Mouse (Mus musculus): Measurements from ENCODE around the gene Atf2.
"Not testable (repeated sequence)": the region's sequence is repeated elsewhere in the genome, so short reads cannot be mapped to it uniquely, and the experiment has no call there.

Atf2 gene

GRCm38 (mm10) chr2:73892464-73893296 is at the start of gene Atf2:
Gene Atf2 (minus strand): TSS chr2:73892639.
- peak; percentile 100 for DNase-seq (ENCODE audit: low read depth)

GRCm38 (mm10) chr2:73941281-73941680 is 48.8 kb upstream of the Atf2 start:
- no peak for DNase-seq (ENCODE audit: low read depth)

GRCm38 (mm10) chr2:73940471-73940870 is 48.0 kb upstream of the Atf2 start:
- no peak for DNase-seq (ENCODE audit: low read depth)

- DNase-seq (ENCODE audit: low read depth): no peak
Measured at GRCm38 (mm10) chr2:73938896-73939295, 46.5 kb upstream of the Atf2 start.

- peak; percentile 32 for DNase-seq (ENCODE audit: low read depth)
Measured at GRCm38 (mm10) chr2:73932676-73933313, 40.4 kb upstream of the Atf2 start.

GRCm38 (mm10) chr2:73927711-73928110 is 35.3 kb upstream of the Atf2 start:
- no peak for DNase-seq (ENCODE audit: low read depth)

GRCm38 (mm10) chr2:73925539-73925938 is 33.1 kb upstream of the Atf2 start:
- no peak for DNase-seq (ENCODE audit: low read depth)

GRCm38 (mm10) chr2:73925089-73925488 is 32.6 kb upstream of the Atf2 start:
- DNase-seq (ENCODE audit: low read depth): peak; percentile 89

- DNase-seq (ENCODE audit: low read depth): no peak
Measured at GRCm38 (mm10) chr2:73919642-73920041, 27.2 kb upstream of the Atf2 start.

- peak; percentile 36 for DNase-seq (ENCODE audit: low read depth)
Measured at GRCm38 (mm10) chr2:73912264-73912663, 19.8 kb upstream of the Atf2 start.

- peak; percentile 95 for DNase-seq (ENCODE audit: low read depth)
Measured at GRCm38 (mm10) chr2:73911175-73911700, 18.8 kb upstream of the Atf2 start, which contains the start of gene Atp5g3. Gene Atp5g3 (minus strand): TSS chr2:73911326.

GRCm38 (mm10) chr2:73910571-73911174 is 18.2 kb upstream of the Atf2 start:
- peak; percentile 66 for DNase-seq (ENCODE audit: low read depth)

GRCm38 (mm10) chr2:73909116-73909515 is 16.7 kb upstream of the Atf2 start:
- no peak for DNase-seq (ENCODE audit: low read depth)

GRCm38 (mm10) chr2:73904679-73905078 is 12.2 kb upstream of the Atf2 start:
- DNase-seq (ENCODE audit: low read depth): not testable (repeated sequence)

GRCm38 (mm10) chr2:73903536-73903935 is 11.1 kb upstream of the Atf2 start:
- DNase-seq (ENCODE audit: low read depth): no peak

- not testable (repeated sequence) for DNase-seq (ENCODE audit: low read depth)
Measured at GRCm38 (mm10) chr2:73902328-73902727, 9.9 kb upstream of the Atf2 start.

GRCm38 (mm10) chr2:73901169-73901568 is 8.7 kb upstream of the Atf2 start:
- DNase-seq (ENCODE audit: low read depth): peak; percentile 15

- no peak for DNase-seq (ENCODE audit: low read depth)
Measured at GRCm38 (mm10) chr2:73900364-73900763, 7.9 kb upstream of the Atf2 start.

- not testable (repeated sequence) for DNase-seq (ENCODE audit: low read depth)
Measured at GRCm38 (mm10) chr2:73896919-73897318, 4.5 kb upstream of the Atf2 start.

- DNase-seq (ENCODE audit: low read depth): peak; percentile 21
Measured at GRCm38 (mm10) chr2:73893473-73894270, 1.2 kb upstream of the Atf2 start.

- no peak for DNase-seq (ENCODE audit: low read depth)
Measured at GRCm38 (mm10) chr2:73891701-73892463, 557 bp downstream of the Atf2 start.
